Mouse (Mus musculus) liver, embryonic 18 days (tissue): ENCODE measurements around the gene Gm42372. TPM values are rescaled to one million over a fixed set of nuclear protein-coding genes. Genes with fewer than 3 reads are reported as not detected.

ENCODE experiments used
- polyA plus RNA-seq: library from polyadenylated mRNA; depleted of rRNA; stranded (reverse); fragments of >200 nt; gene quantifications from 2 replicates; pipeline ENCODE4 v1.2.3, GENCODE M21; 2012; rRNA removed

Gm42372 gene
- polyA plus RNA-seq = 0.01 TPM in 1 of 2 replicates, not detected in the other

GRCm38 (mm10) chr7:16982859-16983568, at the start of gene Gm42372:
Gene Gm42372 (plus strand): TSS chr7:16983086.

GRCm38 (mm10) chr7:16944061-16944807, 38.7 kb upstream of the Gm42372 start, which contains the start of gene Pnmal2:
Gene Pnmal2 (plus strand): TSS chr7:16944682.

GRCm38 (mm10) chr7:16959539-16960187, 23.2 kb upstream of the Gm42372 start, which contains the start of gene Pnmal1:
Gene Pnmal1 (plus strand): TSS chr7:16959679.

GRCm38 (mm10) chr7:16992451-16992807, 9.5 kb downstream of the Gm42372 start, which contains the start of gene Ccdc8:
Gene Ccdc8 (plus strand): TSS chr7:16992708.

GRCm38 (mm10) chr7:17027588-17028343, 44.9 kb downstream of the Gm42372 start, which contains the start of gene Ppp5c:
Gene Ppp5c (minus strand): TSS chr7:17027924.

Other genes with a start within 250 kb of the Gm42372 start
- 154 and 157 TPM in 2 replicates for gene Ap2s1, start 244.7 kb upstream of the Gm42372 start, polyA plus RNA-seq
- gene Slc1a5, start 201.7 kb upstream of the Gm42372 start, polyA plus RNA-seq = 73.9 and 75.4 TPM in 2 replicates
- 30.6 and 36.3 TPM in 2 replicates for gene Strn4, start 167.2 kb upstream of the Gm42372 start, polyA plus RNA-seq
- 7.4 and 7.5 TPM in 2 replicates for gene Fkrp, start 166.4 kb upstream of the Gm42372 start, polyA plus RNA-seq
- gene Prkd2, start 140.2 kb upstream of the Gm42372 start, polyA plus RNA-seq = 4.9 and 5.2 TPM in 2 replicates
- gene Dact3, start 107.8 kb upstream of the Gm42372 start, polyA plus RNA-seq = 0.61 and 0.81 TPM in 2 replicates
- 0.50 and 0.61 TPM in 2 replicates for gene Gng8, start 91.3 kb upstream of the Gm42372 start, polyA plus RNA-seq
- gene Ptgir, start 76.6 kb upstream of the Gm42372 start, polyA plus RNA-seq = 1.1 and 1.4 TPM in 2 replicates
- gene Calm3, start 59.0 kb upstream of the Gm42372 start, polyA plus RNA-seq = 68.8 and 69.7 TPM in 2 replicates
- 0.03 and 0.04 TPM in 2 replicates for gene Pnmal2, start 38.4 kb upstream of the Gm42372 start, polyA plus RNA-seq
- gene Pnmal1, start 23.4 kb upstream of the Gm42372 start, polyA plus RNA-seq = 0.01 TPM in 2 replicates
- gene Ccdc8, start 9.6 kb downstream of the Gm42372 start, polyA plus RNA-seq = 3.1 and 3.7 TPM in 2 replicates
- 44.4 and 50.5 TPM in 2 replicates for gene Ppp5c, start 44.8 kb downstream of the Gm42372 start, polyA plus RNA-seq
- 13.2 and 22.6 TPM in 2 replicates for gene Hif3a, start 79.3 kb downstream of the Gm42372 start, polyA plus RNA-seq
- gene Psg16, start 91.0 kb downstream of the Gm42372 start, polyA plus RNA-seq = 0.70 and 0.99 TPM in 2 replicates
- gene Ceacam3, start 167.2 kb downstream of the Gm42372 start, polyA plus RNA-seq = 0.01 and 0.03 TPM in 2 replicates
- not detected in 2 replicates for gene Psg29, start 220.4 kb downstream of the Gm42372 start, polyA plus RNA-seq